Mouse (Mus musculus) neutrophil, adult 5-6 weeks (primary cell): Measurements from ENCODE around the gene N4bp2l2. TPM values are rescaled to one million over a fixed set of nuclear protein-coding genes. Genes with fewer than 3 reads are reported as not detected.

ENCODE experiments used
- ATAC-seq: fragments of 151-379, 151-347 bp; 2 replicates; pipeline ENCODE4 v1.8.0; 2017; ENCODE audit warnings: mild to moderate bottlenecking, moderate TSS enrichment; ENCODE audit not compliant: insufficient number of reproducible peaks, poor library complexity, low FRiP score, severe bottlenecking; ENCODE audit errors: extremely low read depth
- total RNA-seq: library from RNA; stranded (forward); fragments of 200-1000 nt; gene quantifications from 2 replicates; pipeline ENCODE4 v1.2.3, GENCODE M21; 2017

The N4bp2l2 gene
- total RNA-seq, 1 experiment from 2014 or later: 165 TPM

DNA sequence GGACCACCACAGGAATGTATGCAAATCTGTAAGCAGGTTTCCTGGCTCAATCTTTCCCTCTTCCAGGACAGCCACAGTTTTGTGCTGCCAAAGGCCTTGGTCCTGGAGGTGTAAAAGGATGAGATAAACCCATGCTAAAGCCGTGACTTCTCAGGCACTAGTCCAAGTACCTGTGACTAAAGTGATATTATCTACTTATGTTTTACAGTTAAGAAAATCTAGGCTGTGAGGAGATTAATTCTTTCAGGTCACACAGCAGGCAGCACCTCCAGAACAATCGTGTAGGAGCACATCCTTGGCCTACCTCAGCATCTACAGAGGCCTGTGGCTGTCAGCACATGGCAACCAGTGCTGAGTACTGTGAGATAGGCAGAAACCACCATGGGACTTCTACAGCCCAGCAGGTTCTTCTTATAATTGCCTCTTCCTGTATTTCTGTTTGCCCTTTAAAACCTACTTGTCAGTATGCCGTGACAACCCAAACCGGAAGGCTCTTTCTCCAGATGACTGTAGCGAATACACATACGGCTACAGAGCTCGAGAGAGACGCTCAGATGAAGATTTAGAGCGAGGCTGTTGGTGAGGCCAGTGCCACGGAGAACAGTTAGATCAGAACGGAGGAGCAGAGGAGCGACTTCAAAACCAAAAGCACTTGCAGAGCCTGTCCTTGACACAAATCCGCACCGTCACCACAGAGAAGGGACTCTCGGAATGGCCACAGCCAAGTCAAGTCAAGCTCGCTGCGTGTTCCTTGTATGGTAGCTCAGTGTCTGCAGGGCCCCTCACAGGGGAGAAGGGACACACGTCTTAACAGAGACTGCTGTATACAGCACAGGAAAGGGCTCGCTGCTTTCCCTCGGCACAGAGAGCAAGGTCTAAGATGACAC, 65.2 kb downstream of the N4bp2l2 start:
- peak; percentile 52 for ATAC-seq

DNA sequence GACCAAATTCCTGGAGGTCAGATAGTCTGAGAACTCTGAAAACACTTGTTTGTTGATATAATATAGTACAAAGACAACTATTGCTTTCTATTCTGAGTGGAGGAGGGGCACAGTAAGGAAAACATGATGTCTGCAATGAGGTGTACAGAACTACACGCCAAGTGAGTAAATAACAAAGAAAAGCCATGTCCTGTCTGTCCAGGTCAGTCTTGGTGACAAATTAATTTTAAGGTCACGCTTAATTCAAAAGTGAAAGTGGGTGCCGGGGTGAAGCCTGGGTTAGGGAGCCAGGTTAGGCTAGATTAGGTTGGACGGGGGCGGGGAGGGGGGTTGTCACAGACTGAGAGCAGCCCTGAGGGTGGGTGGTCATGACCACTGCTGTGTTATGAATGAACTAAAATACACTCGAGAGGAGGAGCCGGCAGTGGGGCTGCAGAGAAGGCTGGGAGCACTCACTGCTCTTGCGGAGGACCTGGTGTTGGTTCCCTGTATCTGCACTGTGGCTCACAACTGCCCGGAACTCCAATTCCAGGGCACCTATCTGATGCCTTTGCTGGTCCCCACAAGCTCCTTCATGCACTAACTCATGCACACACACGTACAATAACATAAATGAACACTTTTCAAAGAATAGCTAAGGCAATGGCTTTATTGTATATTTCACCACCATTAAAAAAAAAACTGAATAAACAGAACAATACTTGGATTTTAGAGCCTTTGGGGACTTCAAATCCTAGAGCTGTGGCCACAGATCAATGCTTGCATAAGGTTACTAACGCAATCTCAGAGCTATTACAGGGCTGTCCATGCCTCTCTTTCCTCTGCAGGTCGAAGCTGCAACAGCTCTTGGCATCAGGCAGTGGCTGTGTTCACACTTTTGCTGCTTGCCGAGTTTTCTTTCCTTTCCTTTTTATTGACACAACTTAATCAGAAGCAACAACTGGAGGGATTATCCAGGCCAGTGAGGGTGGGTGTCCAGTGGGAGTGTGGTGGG, 66.4 kb downstream of the N4bp2l2 start:
- ATAC-seq: no peak

DNA sequence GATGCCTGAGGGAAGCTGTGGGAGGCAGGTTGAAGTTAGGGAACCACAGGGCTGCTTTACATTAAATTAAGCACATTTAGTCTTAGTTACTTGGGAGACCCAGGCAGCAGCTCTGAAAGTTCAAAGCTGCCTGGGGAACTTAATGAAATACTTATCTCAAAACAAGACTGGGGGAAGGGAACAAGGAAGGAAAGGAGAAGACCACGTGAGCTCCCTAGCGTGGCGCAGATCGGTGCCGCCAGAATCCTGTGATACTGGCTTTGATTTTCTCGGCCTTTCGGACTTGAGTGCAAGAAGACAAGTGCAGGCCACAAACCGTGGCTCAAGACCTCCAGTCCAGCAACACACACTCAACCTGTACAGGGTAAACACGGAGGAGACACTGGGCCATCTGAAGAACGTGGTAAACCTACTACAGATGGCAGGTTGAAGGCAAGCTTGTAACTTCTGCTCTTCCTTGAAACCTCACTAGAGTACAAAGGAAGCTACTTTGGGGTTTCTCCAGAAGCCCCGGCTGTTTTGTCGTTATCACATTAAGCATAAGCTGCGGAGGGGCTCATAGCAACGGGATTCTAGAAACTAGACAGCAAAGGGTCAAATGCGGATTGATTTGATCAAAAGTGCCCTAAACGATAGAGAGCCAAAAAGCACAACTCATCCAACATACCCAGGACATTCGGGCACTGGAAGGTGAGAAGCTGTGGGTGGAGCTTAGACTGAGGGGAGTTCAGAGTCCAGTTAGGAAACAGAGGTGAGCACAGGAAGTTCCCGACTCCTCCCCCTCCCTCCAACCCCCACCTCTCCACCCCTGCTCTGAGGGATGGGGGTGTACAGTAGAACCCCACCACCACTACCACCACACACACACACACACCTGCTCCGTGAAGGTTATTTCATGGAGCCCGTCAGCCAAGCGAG, 67.5 kb downstream of the N4bp2l2 start:
- no peak for ATAC-seq

DNA sequence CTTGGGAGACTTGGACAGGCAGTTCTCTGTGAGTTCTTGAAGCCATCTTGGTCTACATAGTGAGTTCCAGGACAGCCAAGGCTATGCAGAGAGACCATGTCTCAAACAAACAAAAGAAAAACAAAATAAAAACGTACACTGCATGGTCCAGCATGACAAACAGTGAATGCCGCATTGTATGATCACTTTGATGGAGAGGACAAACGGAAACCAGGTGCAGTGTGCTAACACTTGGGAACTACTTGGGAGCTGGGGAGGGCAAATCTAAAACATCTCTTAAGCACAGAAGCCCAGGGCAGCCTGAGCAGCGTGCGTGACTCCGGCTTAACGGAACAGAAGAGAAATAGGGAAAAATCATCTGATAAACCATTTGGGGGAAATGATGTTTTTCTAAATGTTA, 68.9 kb downstream of the N4bp2l2 start, which contains the start of gene N4bp2l1:
TSS of gene N4bp2l1 (minus strand) at position 101 of the 400 bp plus-strand sequence.
- ATAC-seq: no peak

DNA sequence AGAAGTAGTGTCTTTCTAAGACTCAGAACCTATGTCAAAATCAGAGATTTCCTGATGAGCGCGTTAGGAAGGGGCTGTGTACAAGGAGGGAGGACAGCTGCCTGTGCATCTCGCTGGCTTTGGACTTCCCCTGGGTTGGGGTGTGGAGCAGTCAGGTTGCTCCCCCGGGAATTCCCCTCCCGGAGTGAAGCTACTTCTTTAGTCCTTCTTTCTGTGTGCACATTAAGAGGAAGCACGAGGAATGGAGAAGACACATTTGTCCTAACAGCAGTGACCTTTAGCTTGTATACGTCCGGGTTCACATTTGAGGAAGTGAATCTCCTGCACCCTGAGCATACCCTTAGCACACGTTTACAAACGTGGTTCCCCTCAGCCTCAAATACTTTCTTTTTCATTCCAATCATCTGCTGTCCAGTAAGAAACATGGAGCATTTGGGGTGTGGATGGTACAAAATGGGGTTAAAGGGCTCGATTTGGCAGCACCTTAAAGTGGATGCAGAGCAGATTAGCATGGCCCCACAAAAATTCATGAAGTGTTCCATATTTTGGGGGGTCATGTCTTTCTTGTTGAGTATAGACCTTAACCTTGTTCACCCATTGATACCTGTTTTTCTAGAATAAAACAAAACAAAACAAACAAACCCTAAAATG, 70.5 kb downstream of the N4bp2l2 start:
- peak; percentile 71 for ATAC-seq

DNA sequence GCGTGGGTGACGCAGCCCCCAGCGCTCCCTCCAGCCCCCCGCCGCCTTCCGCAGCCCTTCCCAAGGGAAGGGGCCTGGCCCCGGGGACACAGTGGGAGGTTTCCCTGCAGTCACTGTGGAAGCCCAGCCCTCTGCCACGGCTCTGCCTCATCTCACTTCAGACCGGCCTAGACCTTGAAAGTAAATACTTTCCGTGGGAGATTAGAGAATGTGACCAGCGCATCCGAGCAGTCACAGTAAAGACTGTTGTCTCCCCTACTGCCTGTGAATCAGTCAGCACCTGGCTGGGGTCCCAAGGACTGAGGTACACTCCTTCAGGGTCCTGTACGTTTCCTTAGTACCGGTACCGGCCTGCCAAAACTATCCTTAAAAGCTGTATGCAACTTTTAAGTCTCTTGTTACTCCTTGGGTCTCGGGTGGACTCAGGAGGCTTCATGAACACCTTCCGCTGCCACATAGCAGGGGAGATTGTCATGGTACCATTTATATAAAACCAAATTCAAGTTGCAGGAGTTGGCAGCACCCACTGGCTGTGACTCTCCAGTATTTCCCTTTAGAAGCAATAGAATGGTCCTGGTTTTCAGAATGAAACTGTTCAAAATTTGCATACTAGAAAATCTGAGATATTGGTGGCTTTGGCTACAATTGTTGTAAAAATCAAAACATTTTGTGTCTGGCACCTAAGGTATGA, 71.2 kb downstream of the N4bp2l2 start:
- ATAC-seq: no peak

DNA sequence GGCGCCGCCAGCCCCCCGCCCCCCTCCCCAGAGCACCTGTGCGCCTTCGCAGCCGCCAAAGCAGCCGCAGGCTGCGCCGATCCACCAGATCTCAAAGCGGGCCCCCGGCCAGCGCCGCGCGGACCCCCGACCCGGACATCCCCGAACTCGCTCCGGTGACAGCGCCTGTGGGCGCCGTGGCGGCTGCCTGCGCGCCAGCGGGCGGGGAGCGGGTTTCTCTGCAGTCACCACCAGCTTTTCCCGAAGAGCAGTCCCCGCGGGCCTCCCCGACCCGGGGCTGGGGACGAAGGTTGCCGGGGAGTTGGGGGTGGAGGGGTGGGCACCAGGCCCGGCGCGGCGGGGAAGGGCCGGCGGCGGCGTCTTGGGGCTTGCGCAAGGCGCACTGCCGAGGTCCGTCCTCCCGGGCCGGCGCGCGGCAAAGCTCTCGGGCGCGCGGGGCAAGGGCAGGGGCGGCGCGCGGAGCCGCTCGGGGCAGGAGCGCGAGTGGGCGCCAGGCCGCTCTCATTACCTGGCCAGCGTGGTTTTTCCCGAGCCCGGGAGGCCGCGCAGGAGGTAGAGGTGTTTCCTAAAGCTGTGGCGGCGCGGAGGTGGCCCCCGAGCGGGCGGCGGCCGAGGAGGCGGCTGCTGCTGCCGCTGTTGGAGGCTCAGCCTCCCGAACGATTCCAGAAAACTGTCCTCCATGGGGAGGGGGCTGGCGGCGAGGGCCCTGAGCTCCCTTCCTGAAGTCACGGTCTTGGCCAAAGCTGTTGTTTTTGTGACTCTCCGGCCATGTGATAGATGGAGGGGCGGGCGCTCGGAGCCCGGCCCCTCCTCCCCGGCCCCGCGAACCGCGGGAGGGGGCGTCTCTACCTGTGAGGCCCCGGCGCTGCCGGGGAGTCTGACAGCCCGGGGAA, 72.0 kb downstream of the N4bp2l2 start:
- 0 out of 2 replicates have a peak, but pooled peaks have one; percentile 15 for ATAC-seq

DNA sequence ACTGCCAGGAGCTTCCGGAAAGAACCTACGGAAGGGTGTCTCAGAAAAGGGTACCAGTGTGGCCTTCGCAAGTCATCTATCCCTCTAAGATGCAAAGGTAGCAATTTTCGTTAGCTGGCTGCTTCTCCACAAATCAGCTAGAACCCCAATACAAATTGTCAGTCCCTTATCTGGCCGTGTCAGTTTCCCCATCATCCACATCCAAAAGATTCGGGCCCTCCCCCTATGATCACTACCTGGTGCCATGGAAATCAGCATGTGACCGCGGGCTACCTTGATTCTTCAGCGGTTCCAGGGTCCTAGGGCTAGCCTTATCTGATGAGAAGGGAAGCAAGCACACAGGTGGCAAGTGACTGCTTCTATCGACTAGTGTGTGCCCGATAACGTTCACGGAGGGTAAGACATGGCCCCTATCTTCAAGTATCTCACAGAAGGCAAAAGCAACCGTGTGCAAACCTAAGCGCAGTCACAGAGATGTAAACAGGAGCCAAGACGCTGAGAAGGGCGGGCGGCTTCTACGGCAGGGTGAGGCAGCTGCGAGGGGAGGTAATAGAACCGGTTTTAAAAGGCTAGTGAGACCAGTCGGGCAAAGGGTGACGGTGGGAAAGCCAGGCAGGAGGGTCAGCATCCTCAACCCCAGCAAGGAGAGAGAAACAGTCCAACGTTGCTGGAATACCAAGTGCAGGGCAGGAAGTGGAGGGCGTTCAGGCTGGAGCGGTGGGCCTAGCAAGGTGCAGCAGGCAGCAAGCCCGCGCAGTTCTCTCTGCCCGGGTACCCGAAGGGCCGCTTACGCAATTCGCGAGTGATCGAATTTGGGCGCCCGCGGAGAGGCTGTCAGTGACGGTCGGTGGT, 72.9 kb downstream of the N4bp2l2 start:
- no peak for ATAC-seq

DNA sequence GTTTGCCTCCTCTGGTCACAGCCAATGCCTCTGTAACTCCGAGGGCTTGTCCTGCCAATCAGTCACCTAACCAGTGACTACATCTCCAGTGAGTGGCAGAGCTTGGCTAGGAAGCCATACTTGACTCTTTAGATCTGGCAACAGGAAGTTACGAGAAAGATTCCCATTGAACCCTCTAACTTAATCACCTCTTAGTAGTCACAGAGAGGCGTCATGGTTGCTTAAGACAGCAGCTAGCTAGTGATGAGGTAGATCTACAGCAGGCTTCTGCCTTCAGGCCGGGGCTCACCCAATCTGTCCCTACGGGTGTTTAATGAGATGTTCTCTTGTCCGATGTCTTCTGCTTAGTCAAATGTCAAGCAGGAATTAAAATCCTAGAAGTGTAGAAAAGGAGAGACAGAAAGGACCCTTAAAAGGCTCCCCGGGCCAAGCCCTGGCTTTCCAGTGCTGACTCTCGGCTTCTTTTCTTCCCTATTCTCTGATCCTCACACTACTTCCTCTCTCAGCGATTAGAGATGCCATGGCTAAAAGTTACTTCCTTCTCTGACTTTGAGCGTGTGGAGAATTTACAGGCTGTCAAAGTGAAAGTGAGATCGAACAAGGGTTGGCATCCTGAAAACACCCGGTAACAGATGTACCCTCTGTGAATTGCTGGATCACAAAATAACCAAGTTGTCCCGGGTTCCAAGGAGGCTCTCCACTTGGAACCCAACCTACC, 73.6 kb downstream of the N4bp2l2 start:
- ATAC-seq: peak; percentile 49; the same call in 1 of the 2 replicates

DNA sequence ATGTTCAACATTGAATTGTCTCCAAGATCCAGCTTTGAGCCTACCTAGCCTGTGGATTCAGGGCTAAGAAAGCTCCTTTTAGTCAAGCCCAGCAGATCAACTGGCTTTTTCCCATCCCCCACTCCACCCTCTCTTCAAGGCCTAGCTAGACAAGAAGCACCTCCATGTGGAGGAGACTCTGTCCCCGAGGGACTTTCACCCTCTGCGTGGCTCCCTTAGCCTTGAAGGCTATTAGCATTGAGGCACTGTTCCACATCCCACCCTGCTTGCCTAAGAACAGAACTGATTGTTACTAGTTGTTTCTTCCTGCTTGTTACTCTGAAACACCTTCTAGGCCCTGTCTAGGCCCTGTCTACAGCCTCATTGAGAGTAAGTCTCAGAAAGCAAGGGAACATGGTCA, 76.0 kb downstream of the N4bp2l2 start:
- no peak for ATAC-seq

DNA sequence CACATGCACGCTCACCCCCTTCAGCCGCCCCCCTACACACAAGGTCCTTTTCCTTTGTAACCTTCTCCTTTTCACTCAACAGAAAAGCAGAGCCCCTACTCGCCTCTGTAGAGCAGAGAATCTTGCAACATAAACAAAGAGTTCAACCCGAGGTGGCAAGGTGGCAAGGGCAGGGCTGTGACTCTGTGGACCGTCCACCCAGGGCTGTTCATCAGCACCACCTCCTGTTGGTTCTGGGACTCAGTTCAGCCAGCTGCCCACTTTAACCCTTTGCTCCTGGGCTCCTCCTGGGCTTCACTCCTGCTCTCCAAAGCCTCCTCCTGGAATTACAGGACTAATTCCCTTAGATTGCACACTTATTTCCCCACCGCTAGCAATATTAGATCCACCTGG, 81.7 kb downstream of the N4bp2l2 start:
- ATAC-seq: no peak

DNA sequence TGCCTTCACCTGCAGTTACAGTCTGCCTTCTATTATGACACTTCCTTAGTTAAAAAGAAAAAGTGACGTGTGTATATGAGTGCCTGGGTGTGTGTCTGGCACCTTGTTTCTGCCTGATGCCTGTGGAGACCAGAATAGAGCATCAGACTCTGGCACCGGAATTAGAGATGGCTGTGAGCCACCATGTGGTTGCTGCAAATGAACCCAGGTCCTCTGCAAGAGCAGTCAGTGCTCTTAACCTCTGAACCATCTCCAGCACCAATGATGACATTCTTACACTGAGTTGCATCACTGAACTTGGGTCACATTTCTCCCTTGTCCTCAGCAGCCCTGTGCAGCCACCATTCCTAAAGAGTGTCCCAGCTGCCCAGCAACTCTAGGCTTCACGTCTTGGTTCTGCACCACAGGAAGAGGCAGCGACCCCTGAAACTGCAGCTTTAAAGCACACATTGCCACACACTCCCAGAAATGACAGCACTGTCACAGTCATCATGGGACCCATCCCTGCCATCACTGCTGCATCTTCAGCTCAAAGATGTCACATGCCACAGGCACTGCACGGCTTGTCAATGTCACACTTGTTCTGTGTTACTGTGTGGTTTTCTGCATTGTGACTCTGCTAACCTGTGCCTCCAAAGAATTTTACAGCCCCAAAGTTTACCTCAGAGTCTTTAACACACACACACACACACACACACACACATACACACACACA, 82.2 kb downstream of the N4bp2l2 start:
- ATAC-seq: no peak; the same call in 1 of the 2 replicates

DNA sequence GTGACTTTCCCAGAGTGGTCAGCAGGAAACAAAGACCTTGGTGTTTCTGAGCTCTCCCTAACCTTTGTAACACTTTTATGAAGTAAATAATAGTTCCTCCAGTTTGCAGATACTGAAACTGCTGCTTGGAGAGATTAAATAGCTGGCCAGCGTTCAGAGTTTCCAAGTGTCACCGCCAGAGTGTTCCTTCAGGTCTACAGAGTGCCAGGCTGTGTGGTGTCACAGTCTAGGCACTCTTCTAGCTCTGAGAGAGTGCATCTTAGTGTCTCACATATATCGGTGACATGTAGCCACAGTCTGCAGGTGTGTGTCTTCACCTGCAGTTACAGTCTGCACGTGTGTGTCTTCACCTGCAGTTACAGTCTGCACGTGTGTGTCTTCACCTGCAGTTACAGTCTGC, 82.8 kb downstream of the N4bp2l2 start:
- ATAC-seq: no peak

DNA sequence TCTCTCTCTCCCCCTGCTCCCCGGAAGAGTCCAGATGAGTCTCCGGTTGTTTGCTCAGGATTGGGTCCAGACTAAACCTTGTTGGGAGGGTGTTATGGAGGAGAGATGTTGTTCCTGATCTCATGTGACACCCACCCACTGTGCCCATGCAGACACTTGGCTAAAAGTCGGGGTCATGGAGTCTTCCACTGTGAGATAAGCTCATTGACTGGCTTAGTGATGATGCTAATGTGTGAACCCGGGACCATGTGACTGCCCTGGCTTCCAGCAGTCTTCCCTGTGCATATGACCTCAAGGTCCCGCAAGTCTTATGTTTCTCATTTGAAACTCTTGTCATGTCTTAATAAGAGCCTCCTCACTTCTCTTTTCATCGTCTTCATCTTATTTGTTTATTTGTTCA, 84.8 kb downstream of the N4bp2l2 start:
- no peak for ATAC-seq
